Mouse (Mus musculus) spleen, embryonic (tissue): ENCODE results near the gene Ube2o.

Source experiments
- CTCF ChIA-PET: fragments of 350-600 bp; sonication (Branson Sonifier 250); formaldehyde crosslinking; loops from one replicate; lab custom pipeline; 2022; lab: Charles Lee

Gene Ube2o

GRCm38 (mm10) chr11:116586801-116587631 is 5.8 kb upstream of the Ube2o start:
- CTCF ChIA-PET, result interaction anchor here (1.1 to 1.6 kb wide), 2 partner anchors 28 to 41 kb away, joined by 3 to 9 read pairs; no protein-coding TSS in a partner anchor

- CTCF ChIA-PET, result interaction anchor here (1.1 to 1.6 kb wide), 2 partner anchors 28 to 42 kb away, joined by 3 to 9 read pairs; no protein-coding TSS in a partner anchor
These were observed 5.1 kb upstream of the Ube2o start, which contains the start of gene Aanat for GRCm38 (mm10) chr11:116586310-116586709. TSS of gene Aanat (plus strand) at chr11:116586432.

DNA sequence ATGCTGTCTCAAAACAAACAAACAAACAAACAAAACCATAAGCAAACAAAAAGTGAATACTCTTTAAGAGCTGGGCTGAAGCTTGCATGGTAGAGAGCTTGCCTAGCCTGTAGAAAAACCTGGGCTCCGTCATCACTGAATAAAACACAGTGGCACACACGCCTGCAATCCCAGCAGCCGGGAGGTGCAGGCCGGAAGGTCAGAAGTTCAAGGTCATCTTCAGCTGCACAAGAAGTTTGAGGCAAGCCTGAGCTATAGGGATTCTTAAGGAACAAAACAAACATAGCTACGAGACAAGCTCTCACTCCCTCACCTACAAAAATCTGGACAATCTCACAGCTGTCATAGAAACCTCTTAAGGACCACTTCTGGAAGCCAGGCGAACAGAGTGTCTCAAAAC is 4.4 kb upstream of the Ube2o start:
- CTCF ChIA-PET, result interaction anchor here (1.6 kb wide), 1 partner anchor 43 kb away, joined by 9 read pairs; no protein-coding TSS in a partner anchor

DNA sequence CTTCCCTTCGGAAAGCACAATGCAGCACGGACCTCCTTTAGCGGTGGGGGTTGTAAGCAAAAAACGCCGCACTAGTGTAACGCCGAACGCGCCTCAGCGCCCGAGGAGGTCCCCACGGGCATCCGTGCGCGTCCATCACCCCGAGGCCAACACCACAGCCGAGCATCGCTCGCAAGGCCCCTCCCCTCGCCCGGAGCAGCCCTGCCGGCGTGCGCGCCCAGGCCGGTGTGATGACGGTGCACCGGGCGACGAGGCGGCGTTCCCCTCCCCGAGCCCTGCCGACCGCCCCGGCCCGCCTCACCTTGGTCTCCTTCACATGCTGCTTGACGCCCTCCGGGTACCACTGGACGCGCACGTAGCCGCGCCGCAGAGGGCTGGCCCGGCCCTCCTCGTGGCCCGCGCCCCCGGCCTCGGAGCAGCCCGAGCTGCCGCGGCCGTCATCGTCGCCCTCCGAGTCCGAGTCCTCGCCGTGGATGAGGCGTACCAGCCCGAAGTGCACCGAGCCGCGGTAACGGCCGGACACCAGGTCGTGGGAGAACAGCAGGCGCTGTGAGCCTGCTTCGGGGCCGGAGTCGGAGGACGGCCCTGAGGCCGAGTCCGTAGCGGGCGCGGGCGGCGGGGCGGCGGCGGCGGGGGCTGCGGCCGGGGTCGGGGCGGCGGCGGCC is 404 bp downstream of the Ube2o start:
- CTCF ChIA-PET, result no interaction called here

GRCm38 (mm10) chr11:116580031-116580652 is 1.1 kb downstream of the Ube2o start:
- CTCF ChIA-PET, result no interaction called here

- CTCF ChIA-PET, result interaction anchor here (0.7 kb wide), 1 partner anchor 609 kb away, joined by 3 read pairs; no protein-coding TSS in a partner anchor
These were observed 2.0 kb downstream of the Ube2o start for GRCm38 (mm10) chr11:116579280-116579679.

GRCm38 (mm10) chr11:116575396-116575795 is 5.9 kb downstream of the Ube2o start:
- CTCF ChIA-PET, result interaction anchor here (0.6 kb wide), 2 partner anchors 38 to 89 kb away, joined by 3 read pairs; no protein-coding TSS in a partner anchor

DNA sequence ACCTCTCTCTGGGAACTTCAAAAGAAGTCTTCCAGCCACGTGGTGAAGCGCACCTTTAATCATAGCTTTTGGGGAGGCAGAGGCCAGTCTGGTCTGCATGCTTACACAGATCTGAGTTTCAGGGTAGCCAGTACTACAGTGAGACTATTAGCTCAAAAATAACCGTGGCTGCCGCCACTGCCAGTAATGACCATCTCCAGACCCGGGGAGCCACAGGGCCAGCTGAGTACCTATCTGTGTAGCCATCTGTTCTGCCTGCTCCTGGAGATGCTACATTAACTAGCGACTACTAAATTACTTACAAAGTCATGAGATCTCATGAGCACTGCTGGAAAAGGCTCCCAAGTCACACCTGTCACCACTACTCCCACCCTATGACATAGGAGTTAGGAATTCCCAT is 6.3 kb downstream of the Ube2o start:
- CTCF ChIA-PET, result interaction anchor here (0.6 kb wide), 1 partner anchor 38 kb away, joined by 3 read pairs; no protein-coding TSS in a partner anchor

DNA sequence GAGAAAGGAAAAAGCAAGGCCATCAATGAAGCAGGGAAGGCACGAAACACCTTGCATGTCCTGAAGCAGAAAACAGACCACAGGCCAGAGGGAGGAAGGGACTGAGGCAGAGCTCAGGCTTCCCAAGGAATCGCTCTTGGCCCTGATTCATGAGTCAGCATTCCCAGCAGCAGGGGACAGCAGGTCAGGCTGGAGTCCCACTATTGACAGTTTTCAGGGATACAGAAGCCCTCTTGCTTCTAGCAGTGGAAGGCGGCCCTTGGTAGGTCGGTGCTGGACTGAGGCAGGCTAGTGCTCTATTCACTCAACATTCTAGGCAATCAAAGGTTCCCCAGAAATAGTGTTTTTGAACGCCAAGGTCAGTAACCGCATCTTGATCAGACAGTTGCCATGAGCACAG is 6.8 kb downstream of the Ube2o start:
- CTCF ChIA-PET, result no interaction called here

DNA sequence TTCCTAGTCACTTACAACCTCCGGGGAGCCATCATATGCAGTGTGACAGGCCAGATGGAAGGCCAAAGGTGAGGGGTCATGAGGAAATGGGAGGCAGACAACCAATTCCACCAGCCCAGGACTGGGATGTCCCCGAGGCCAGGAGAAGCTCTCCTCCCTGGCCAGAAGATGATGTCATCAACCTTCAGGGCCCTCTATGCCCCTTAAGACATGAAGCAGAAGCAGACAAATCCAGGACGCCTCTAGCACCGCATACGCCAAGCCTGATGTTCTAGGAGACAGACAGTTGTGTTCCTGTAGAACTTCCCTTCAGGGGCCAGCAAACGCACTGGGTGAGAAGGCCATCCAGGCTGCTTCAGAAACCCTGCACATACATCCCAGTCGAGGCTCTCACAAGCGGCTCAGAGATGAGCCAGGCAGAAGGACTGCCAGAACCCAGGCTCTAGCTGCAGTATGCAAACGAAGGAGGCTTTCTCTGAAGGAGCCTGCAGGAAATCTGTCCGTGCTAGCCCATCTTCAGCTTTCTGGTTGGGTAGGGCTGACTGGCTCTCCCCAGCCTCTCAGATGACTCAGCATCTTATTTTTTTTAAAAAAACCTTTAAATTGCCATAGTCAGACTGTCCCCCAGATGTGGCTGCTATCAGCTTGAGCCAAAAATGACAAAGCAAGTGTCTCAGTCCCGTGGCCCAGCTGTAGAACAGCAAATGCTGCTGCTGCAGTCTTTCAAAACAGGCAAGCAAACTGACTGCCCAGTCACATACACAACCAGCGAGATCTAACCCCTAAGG is 8.3 kb downstream of the Ube2o start:
- CTCF ChIA-PET, result interaction anchor here (0.6 kb wide), 1 partner anchor 282 kb away, joined by 12 read pairs; no protein-coding TSS in a partner anchor

DNA sequence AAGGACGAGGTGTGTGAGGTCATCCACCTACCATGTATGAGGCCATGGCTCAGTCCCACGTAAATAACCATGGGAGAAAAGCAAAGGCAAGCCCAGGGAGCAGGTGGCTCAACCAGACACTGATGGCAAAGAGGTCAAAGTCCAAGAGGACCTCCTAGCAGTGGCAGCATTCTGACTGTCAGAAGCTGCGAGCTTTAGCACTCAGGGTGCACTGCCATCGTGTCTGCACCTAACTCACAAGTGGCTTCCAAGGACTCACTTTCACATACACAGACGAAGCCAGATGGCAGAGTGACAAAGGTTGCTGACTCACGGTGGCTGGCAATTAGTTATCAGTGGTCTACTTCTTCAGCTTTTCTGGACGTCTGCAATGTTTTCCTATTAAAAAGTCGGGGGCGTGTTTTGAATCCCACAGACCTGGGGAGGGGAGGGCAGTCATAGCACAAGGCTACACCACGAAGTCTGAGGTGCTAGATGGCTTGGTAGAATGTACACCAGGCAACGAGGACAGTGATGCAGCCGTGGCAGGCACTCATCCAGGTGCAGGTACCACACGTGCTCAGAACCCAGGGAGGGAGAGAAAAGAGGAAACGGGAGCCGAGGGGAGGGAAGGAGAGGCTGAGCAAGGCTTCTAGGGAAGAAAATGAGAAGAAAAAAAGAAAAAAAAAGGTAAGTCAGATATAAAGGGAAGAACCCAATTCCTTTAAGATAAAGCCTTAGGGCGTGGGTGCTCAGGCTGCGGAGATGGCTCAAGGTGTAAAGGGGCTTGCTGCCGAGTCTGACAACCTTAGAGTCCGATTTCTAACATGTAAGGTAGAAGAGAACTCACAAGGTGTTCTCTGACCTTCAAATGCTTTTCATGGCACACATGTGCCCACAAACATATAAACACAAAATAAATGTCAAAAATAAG is 9.2 kb downstream of the Ube2o start:
- CTCF ChIA-PET, result no interaction called here

- CTCF ChIA-PET, result no interaction called here
These were observed 10.4 kb downstream of the Ube2o start for GRCm38 (mm10) chr11:116570821-116571220.

GRCm38 (mm10) chr11:116567531-116567930 is 13.7 kb downstream of the Ube2o start:
- CTCF ChIA-PET, result no interaction called here

GRCm38 (mm10) chr11:116565283-116566041 is 15.8 kb downstream of the Ube2o start:
- CTCF ChIA-PET, result no interaction called here

DNA sequence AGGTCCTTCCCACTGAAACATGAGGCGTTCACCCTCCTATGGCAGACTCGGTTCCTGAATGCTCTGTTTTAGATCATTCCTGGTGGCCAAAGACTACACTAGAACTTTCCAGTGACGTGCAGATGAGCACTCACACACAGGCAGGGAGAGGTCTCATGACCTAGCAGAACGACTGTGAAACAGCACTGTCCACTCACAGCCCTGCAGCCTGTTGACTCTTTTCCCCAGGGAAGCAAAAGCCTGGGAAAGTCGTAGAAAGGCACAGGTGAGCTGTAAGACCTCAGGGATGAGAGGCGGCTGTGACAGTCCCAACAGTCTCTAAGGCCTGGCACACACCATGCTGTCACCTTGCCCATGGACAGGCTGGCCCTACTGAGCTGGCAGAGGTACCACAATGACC is 24.9 kb downstream of the Ube2o start:
- CTCF ChIA-PET, result no interaction called here

- CTCF ChIA-PET, result no interaction called here
These were observed 25.7 kb downstream of the Ube2o start for GRCm38 (mm10) chr11:116555572-116555971.

GRCm38 (mm10) chr11:116554171-116554878 is 26.9 kb downstream of the Ube2o start:
- CTCF ChIA-PET, result interaction anchor here (0.8 to 3.2 kb wide), 2 partner anchors 68 to 75 kb away, joined by 6 to 13 read pairs; no protein-coding TSS in a partner anchor

DNA sequence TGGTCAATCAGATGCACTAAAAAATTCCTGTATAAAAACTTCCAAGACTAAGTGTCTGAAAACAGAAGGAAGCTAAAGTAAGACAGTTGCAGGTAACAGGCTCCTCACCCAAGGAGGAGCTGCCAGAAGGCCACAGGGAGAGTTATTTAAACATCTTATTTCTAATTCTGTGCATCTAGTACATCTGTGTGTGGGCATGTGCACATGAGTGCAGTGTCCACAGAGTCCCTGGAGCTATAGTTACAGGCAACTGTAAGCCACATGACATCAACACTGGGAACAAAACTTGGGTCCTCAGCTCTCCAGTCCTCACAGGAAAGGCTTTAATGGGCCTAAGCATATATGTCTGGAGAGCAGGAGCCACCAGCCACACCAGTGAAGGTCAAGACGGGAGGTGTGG is 29.1 kb downstream of the Ube2o start:
- CTCF ChIA-PET, result interaction anchor here (3.2 kb wide), 1 partner anchor 77 kb away, joined by 13 read pairs; no protein-coding TSS in a partner anchor
